Mouse (Mus musculus) kidney, postnatal 10 days (tissue): ENCODE data around the gene Gtpbp8.

Experiments
- DNase-seq: peaks from one replicate; pipeline ENCODE4 v3.0.0; 2021; ENCODE audit warnings: mixed read lengths

The Gtpbp8 gene

DNA sequence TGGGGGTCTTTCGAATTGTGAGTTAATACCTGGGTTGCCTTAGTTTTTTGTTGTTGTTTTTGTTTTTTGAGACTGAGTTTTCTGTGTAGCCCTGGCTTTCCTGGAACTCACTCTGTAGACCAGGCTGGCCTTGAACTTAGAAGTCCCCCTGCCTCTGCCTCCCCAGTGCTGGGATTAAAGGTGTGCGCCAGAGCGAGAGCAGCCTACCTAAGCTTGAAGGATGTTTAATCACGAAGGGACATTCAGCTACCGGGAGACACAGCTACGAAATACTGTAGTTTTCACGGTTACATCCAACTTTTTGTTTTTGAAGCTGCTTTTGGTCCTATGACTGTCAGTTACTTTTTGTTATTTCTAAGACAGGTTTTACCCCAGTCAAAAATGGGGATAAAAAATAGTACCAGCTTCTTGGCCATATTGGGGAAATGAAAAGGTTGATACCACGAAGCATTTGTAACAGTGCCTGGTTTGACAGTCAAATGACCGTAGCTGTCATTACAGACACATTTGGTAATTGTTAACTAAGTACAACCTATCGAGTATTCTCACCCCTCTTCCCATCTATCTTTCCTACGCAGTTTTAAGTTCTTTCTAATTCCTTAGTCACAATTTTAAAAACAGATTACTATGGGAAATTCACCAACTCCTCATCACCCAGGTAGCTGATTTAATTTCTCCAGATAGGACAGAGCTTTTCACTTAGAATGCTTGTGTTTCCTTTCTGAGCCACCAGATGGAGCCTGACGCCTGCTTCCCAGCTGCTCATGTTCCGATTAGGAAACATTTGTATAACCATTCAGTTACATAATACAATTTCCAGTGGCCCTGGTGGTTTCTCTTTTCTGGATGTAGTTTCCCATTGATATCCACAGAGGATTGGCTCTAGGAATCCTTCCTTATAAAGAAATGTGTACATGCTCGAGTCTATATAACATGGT is 20.6 kb downstream of the Gtpbp8 start:
- peak; percentile 85 for DNase-seq

- DNase-seq, result peak; percentile 58
Measured at GRCm38 (mm10) chr16:44724847-44725246, 21.3 kb downstream of the Gtpbp8 start.

DNA sequence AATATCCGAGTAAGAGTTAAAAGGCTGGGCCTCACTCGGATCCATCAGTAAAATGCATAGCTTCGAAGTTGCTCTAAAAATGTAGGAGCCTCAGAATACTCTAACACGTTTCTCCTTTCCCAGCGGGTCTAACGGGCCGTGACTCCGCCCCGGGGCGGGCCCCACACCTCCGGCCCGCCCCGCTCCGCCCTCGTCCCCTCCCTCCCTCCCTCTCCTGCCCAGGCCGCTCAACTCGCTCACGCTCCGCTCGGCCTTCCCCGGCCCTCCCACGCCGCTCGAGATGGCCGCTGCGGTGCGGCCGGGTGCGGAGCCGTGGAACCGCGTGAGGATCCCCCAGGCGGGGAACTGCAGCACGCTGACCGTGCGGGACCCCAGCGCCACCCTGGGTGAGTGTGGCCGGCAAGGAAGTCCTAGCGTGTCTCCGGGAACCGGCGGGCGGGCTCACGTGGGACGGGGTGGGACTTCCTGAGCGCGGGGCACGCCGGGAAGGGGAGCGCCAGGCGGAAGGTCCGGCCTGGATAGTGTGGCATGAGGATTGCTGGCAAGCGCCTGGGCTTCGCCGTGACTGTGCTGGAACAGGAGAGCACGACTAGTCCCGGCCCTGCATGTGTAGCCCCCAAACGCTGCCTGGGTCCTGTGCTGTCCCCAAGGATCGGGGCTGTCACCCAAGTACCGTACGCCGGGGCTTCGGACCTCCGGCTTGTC is 21.9 kb downstream of the Gtpbp8 start, which contains the start of gene Nepro:
Nepro (plus strand) TSS at position 219 of the 705 bp plus-strand sequence.
- peak; percentile 96 for DNase-seq

DNA sequence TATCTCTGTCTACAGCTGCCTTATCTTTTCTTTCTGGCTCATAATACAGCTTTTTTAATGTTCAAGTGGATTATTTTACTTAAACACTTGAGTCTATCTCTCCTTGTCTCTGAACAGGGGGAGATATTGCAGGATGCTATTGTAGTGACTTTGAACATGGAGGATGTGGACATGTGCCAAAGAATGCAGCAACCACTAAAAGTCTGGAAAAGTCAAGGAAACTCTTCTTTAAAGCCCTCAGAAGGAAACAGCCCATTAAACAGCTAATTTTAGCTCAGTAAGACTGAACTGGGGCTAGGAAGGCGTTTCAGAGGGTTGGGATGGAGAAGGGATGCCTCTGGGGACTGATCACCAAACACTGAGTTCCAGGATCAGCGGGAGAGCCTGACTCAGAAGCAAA is 23.5 kb downstream of the Gtpbp8 start:
- peak; percentile 58 for DNase-seq

DNA sequence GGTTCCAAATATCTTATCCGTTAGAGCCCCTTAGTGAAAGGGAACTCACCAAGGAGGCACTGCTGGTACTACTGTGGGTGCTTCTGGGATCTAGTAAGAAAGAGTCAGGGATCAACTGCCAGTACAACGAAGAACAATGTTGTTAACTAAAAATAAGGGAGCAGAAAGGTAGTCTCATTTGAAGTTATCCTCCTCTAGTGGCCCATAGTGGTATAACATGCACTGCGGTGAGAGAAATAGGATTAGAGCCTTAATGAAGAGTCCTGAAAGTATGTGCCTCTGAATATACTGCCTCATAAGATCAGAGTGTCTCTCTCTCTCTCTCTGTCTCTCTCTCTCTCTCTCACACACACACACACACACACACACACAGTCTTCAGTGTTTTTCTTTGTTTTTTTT is 25.6 kb downstream of the Gtpbp8 start:
- DNase-seq, result no peak

DNA sequence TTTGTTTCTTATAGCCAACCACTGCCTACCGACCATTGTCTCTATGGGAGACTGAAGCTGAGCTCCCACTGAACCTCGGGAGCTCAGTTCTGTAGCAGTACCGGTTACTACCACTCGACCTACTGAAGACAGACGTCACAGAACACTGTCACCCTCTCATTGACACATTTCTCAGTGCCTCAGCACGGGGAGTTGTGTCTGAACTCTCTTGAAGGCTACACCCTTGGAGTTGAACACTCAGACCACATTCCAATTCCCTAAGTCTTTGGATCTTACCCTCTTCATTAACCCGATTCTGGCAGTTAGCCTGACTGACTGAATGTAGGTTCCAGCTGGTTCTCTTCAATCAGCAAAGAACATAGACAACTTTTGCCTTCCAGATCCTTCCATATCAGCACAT is 26.8 kb downstream of the Gtpbp8 start:
- DNase-seq, result no peak

- no peak for DNase-seq
Measured at GRCm38 (mm10) chr16:44717838-44718237, 28.3 kb downstream of the Gtpbp8 start.

GRCm38 (mm10) chr16:44717141-44717634 is 29.0 kb downstream of the Gtpbp8 start:
- no peak for DNase-seq

DNA sequence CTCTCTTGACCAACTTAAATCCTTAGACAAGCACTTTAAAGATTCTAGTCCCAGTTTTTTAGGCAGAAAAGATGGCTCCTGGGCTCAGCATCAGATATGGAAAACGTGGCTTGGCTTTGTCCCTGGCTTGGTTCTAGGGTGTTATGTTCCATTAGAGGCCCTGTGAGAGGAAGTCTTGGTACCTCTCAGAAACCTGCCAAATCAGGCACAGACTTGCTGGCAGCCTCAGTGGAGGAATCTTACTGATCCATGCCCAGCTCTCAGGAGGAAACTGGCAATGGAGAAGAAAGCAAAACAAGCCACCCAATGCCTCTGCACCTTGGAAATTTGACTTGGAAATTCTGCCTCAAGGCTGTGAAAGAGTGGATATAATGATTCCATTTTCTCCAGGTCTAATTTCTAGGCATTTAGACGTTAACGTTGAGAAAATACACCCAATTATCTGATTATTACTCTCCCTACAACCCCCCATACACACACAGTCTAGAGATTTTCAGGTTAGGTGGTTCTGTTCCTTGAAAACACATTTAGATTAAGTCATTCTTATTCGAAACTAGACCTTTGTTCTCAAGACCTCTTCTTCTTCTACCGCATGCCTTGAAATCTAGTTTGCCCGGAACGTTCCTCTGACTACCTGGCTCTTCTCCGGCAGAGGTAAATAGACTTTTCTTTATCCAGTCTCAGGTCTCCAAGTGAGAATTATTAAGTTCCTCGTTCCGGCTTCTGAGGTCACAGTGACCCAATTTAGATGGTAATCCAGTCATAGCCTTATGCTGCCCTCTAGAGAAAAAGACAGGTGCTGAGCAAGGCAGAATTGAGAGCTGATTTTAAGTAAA is 29.6 kb downstream of the Gtpbp8 start:
- peak; percentile 52 for DNase-seq

- DNase-seq, result no peak
Measured at GRCm38 (mm10) chr16:44703458-44703857, 42.7 kb downstream of the Gtpbp8 start.

- DNase-seq, result no peak
Measured at GRCm38 (mm10) chr16:44702272-44702671, 43.9 kb downstream of the Gtpbp8 start.

DNA sequence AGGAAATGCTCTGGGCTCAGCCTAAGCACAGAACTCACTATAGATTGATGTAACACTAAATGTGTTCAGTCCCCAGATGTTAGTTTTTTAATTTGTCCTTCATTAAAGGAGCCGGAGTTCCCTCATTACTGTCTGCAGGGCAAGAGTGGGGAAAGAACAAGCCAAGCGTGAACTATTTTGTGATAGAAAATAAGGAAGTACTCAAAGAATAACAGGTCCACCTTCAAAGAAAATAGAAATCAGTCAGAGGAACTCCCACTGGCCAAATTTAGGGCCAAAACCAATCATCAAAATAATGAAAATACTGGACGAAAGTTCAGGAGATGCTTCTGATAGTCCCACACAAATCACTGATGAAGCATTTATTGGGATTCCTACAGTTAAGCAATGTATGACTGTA is 45.0 kb downstream of the Gtpbp8 start:
- DNase-seq, result no peak

- DNase-seq, result no peak
Measured at GRCm38 (mm10) chr16:44697473-44698205, 48.5 kb downstream of the Gtpbp8 start.

DNA sequence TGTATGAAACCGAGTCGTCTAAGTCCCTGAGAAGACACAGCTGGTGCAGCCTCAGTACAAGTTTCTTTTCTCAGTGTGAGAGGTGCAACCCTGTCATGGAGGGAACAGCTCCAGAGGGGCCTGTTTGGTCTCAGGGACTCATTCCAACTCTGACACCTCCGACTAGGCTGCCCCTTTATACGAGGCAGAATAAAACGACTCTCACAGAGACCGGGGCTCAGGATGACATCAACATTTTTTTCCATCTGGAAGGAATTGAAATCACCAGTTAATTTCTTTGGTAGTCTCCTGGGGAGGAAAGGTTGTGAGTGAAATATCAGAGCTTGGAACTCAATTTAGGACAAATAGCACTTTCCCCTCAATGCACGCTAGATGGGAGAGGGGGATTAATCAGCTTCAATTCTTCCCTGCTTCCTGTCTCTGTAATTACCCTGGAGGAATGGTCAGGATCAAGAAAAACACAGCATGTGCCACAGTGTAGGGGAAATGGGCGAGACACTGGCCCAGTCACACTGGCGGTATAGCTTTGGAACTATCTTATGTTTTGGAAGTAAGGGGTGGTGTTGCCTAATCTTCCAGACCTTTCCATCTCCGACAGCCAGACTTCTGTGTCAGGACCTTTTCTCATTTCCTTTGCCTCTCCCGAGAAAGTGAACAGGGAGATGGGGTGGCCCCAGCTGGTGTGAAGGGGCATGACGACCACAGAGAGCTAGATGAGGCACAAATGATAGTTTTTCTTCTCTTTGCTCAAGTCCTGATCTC is 50.1 kb downstream of the Gtpbp8 start:
- DNase-seq, result peak; percentile 78

DNA sequence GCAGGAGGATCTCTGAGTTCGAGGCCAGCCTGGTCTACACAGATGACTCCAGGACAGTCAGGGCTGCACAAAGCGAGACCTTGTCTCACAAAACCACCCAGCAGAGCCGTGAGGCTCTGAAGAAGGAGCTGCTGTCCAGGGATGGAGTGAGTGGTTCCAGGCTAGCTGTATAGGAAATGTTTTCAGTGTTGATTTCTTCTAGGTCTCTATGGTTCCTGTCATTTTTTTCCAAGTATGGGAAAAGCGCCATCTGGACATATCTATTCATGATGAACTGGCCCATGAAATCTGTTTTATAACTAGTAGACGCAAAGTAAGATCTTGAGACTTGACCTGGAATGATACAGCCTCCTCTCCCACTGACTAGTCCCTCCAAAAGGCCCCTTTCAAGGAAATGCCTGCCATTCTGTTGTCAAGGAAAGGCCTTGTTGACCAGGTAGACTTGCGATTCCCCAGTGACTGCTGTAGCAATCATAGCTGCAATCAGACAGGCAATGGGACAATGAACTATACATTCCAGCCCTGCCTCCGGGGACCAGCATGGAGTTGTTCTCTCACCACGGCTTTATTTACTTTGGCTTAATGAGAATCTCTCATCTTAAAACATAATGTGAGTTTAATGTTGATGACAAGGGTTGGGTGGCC is 50.8 kb downstream of the Gtpbp8 start:
- DNase-seq, result no peak

DNA sequence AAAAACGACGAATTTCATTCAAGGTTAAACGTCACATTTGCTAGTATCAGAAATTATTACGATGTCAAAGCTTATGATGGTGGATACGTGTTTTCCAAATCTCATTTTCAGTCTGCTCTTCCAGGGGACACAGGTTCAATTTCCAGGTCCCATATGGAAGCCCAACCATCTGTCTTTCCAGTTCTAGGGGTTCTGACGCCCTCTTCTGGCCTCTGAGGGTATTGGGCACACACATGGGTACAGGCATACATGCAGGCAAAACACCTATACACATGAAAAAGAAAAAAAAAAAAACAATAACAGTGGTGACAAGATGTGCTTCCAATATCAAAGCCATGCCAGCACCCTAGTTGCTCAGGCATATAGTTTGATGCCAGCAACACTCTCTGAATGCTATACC is 52.5 kb downstream of the Gtpbp8 start:
- DNase-seq, result peak; percentile 34

DNA sequence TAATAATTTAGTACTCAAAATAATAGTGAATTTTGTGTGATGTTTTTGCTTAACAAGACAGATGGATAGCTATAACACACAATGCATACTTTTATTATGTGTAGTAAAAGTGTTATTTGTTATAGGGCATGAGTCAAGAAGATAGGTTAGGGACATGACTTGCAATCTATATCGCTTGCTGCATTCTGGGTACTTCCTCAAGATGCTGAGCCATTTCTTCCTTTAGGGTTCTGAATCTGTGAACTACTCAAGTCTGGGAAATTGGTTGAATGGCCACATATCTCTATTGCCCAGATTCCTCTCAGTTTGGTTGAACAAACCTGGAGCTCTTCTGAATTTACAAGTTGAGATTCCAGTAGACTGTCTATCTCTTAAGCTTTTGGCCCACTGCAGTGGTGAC is 53.6 kb downstream of the Gtpbp8 start:
- no peak for DNase-seq

DNA sequence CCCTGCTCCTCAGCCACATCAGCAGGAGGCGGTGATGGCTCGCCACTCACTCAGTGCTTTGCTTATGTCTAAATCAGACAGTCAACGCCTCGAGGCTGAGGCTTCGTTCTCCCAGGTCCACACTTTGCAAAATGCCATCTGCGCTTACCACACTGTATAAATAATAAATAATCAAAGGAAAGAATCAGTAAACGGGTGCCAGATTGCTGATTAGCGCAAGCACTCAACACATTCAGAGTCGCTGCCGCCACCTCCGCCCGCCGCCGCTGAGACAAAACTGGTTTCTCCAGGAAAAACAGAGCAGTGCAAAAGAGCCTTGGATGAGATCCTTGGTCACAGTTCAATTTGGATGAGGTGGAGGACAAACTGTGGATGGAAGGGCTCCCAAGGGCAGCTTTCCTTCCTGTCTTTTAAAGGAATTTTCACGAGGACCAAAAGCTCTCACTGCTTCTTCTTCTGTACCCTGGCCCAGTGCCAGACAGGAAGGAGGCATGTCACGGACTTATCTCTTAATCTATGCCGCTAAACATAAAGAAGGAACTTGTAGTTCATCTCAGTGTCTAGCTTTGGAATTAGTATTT is 54.5 kb downstream of the Gtpbp8 start:
- peak; percentile 81 for DNase-seq

GRCm38 (mm10) chr16:44691066-44691465 is 55.1 kb downstream of the Gtpbp8 start:
- DNase-seq, result no peak

- no peak for DNase-seq
Measured at GRCm38 (mm10) chr16:44690501-44690900, 55.7 kb downstream of the Gtpbp8 start.
